Mouse (Mus musculus) forebrain, postnatal 0 days (tissue): ENCODE measurements at regions not wholly inside any gene's neighbourhood (a gene's known extent, or its start where the extent isn't known, plus 50 kb on each side); places are given as distances from the start of the nearest gene placed in this dataset.
A peak's percentile ranks its signal among the peaks of the same experiment; 100 is the strongest.

Experiments used
- ATAC-seq: fragments of 200-750 bp; cut with Nextera tagmentation; 2 replicates; pipeline ENCODE4 v1.8.0; 2017; ENCODE audit warnings: mild to moderate bottlenecking, moderate library complexity
- DNase-seq: peaks from one replicate; pipeline ENCODE4 v3.0.0-alpha.2; 2015
- H3K27ac ChIP-seq: fragments of 300-500 bp; sonication (generic); 2 replicates; pipeline ENCODE4 v1.5.1; 2014; ENCODE audit warnings: low read depth, mild to moderate bottlenecking, antibody characterized with exemption, low read length, moderate library complexity, mixed read lengths
- H3K27me3 ChIP-seq: fragments of 300-500 bp; sonication (generic); 2 replicates; pipeline ENCODE4 v1.6.1; 2014; ENCODE audit warnings: mild to moderate bottlenecking, low read length, mixed read lengths; ENCODE audit not compliant: insufficient read depth
- H3K36me3 ChIP-seq: fragments of 300-500 bp; sonication (generic); 2 replicates; pipeline ENCODE4 v1.6.1; 2014; ENCODE audit warnings: mild to moderate bottlenecking, moderate library complexity; ENCODE audit not compliant: insufficient read depth
- H3K4me1 ChIP-seq: fragments of 300-500 bp; sonication (generic); 2 replicates; pipeline ENCODE4 v1.6.1; 2014; ENCODE audit warnings: antibody characterized with exemption; ENCODE audit not compliant: insufficient read depth
- H3K4me2 ChIP-seq: fragments of 300-500 bp; sonication (generic); 2 replicates; pipeline ENCODE4 v1.6.1; 2014; ENCODE audit warnings: low read depth, mild to moderate bottlenecking, moderate library complexity
- H3K4me3 ChIP-seq: fragments of 300-500 bp; sonication (generic); 2 replicates; pipeline ENCODE4 v1.5.1; 2014; ENCODE audit warnings: low read depth, low read length, mixed read lengths
- H3K9ac ChIP-seq: fragments of 300-500 bp; sonication (generic); 2 replicates; pipeline ENCODE4 v1.6.1; 2014; ENCODE audit warnings: mild to moderate bottlenecking
- H3K9me3 ChIP-seq: fragments of 300-500 bp; sonication (generic); 2 replicates; pipeline ENCODE4 v1.6.1; 2016; ENCODE audit warnings: low read length
- CTCF ChIP-seq: sonication (generic); IDR thresholded peaks from 2 replicates; pipeline ENCODE4 v1.5.1; 2016; ENCODE audit warnings: antibody characterized with exemption, control low read depth, low read depth
- WGBS: fragments of 180-500 bp; shearing (Covaris S2); extraction: QIAGEN DNeasy Blood & Tissue Kit; methylation state at CpG from one replicate; pipeline ENCODE4 v1.1.7; 2014; 5-methylcytosine and 5-hydroxymethylcytosine counted together

- no peak overlapping the region for H3K4me2 ChIP-seq
- no peak overlapping the region for H3K9ac ChIP-seq
- no peaks in the 10 kb centered on the region for H3K27me3 ChIP-seq
- no peak overlapping the region for H3K27ac ChIP-seq
- no peaks in the 10 kb centered on the region for H3K36me3 ChIP-seq
- no peak overlapping the region for H3K4me3 ChIP-seq
- ATAC-seq, result peak; percentile 48; the same call in 1 of the 2 replicates
- no peak for TF ChIP-seq CTCF
- no peak for DNase-seq
- no peaks in the 10 kb centered on the region for H3K4me1 ChIP-seq
- WGBS, result 42% methylated on average over 1 of the region's 1 CpGs
- H3K9me3 ChIP-seq, result no peaks in the 10 kb centered on the region
These were observed 721.8 kb upstream of the Klhl29 start for GRCm38 (mm10) chr12:6097295-6097694.

DNA sequence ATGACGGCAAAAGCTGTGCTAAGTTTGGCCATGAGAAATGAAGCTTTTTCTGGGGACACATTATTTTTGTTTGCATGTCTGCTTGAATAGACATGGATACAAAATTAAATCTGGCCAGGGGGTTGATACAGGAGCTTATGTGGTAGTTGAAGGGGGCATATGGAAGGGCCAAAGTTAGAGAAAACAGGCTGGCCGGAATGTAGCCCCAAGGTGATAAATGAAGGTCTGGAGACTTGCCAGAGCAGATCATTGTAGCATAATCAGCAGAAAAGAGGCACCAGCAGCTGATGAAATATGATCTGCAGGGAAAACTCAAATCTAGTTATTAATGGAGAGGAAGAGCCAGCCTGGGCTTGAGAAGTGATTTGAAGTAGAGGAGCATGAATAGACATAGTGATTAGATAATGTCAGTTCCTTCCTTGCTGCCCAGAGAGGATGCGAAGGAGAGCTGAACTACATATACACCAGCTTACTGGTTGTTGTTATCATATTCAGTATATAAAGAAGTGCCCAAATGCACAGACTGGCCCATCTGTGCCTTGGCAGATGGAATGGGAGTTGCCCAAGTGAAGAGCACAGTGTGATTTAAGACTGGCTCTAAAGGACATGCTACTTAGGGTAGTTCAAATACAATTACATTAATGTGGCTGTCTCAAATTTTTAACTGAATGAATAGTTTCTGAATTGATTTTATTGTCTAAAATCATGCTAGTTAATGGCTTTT lies 712.3 kb upstream of the Klhl29 start:
- no peak for TF ChIP-seq CTCF
- no peaks in the 10 kb centered on the region for H3K36me3 ChIP-seq
- no peak overlapping the region for H3K4me3 ChIP-seq
- DNase-seq (peak; percentile 64), ATAC-seq (peak; percentile 69; the same call in 1 of the 2 replicates)
- H3K27me3 ChIP-seq, result no peaks in the 10 kb centered on the region
- WGBS, result 47% methylated on average over 3 of the region's 3 CpGs
- H3K9me3 ChIP-seq, result no peaks in the 10 kb centered on the region
- H3K9ac ChIP-seq, result no peak overlapping the region
- H3K4me2 ChIP-seq, result no peak overlapping the region
- no peak overlapping the region; the same call in 1 of the 2 replicates for H3K27ac ChIP-seq
- no peaks in the 10 kb centered on the region for H3K4me1 ChIP-seq

- Histone ChIP-seq H3K9me3 (no peaks in the 10 kb centered on the region), H3K9ac (no peak overlapping the region), H3K4me2 (no peak overlapping the region), H3K27ac (no peak overlapping the region), H3K4me1 (no peaks in the 10 kb centered on the region), H3K27me3 (no peaks in the 10 kb centered on the region), H3K36me3 (no peaks in the 10 kb centered on the region), H3K4me3 (no peak overlapping the region)
- TF ChIP-seq CTCF, result no peak
- WGBS, result 63% methylated on average over 2 of the region's 2 CpGs
- DNase-seq, result no peak
- ATAC-seq, result no peak
These were observed 711.6 kb upstream of the Klhl29 start for GRCm38 (mm10) chr12:6087071-6087470.

GRCm38 (mm10) chr12:6046866-6047689 lies 671.6 kb upstream of the Klhl29 start:
- Histone ChIP-seq H3K4me3 (no peak overlapping the region), H3K36me3 (no peaks in the 10 kb centered on the region), H3K27me3 (no peaks in the 10 kb centered on the region), H3K9me3 (no peaks in the 10 kb centered on the region), H3K4me2 (no peak overlapping the region), H3K4me1 (0 out of 2 replicates have a peak, but pooled peaks cover 4% of the 10 kb centered on the region), H3K9ac (no peak overlapping the region), H3K27ac (0 out of 2 replicates have a peak overlapping the region, but pooled peaks have one; percentile 37)
- DNase-seq (peak; percentile 77), ATAC-seq (peak; percentile 77)
- WGBS, result 25% methylated on average over 9 of the region's 9 CpGs
- TF ChIP-seq CTCF, result no peak

DNA sequence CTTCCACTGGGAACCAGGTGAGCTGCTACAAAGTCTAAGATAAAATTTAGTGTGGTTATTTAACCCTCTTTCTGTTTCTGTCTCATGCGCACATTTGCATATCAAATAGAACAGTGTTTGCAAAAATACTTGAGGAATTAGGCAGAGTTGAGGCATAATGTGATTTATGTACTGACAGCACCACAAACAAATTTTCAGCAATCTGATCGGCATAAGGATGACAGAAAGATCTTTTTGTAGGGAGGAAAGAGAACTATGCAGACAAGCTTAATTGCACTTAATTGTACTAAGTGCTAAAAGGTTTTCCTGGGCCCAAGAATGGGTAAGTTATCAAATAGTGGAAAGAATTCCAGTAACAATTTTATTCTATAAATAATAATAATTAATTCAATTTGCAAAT lies 670.6 kb upstream of the Klhl29 start:
- peak; percentile 54; the same call in 1 of the 2 replicates for ATAC-seq
- peak; percentile 19 for DNase-seq
- no peak overlapping the region for H3K9ac ChIP-seq
- no peak overlapping the region for H3K4me3 ChIP-seq
- no peak for TF ChIP-seq CTCF
- H3K27ac ChIP-seq, result no peak overlapping the region
- 0 out of 2 replicates have a peak, but pooled peaks cover 4% of the 10 kb centered on the region for H3K4me1 ChIP-seq
- H3K36me3 ChIP-seq, result no peaks in the 10 kb centered on the region
- H3K9me3 ChIP-seq, result no peaks in the 10 kb centered on the region
- H3K4me2 ChIP-seq, result no peak overlapping the region
- WGBS, result 46% methylated on average over 2 of the region's 2 CpGs
- H3K27me3 ChIP-seq, result no peaks in the 10 kb centered on the region

DNA sequence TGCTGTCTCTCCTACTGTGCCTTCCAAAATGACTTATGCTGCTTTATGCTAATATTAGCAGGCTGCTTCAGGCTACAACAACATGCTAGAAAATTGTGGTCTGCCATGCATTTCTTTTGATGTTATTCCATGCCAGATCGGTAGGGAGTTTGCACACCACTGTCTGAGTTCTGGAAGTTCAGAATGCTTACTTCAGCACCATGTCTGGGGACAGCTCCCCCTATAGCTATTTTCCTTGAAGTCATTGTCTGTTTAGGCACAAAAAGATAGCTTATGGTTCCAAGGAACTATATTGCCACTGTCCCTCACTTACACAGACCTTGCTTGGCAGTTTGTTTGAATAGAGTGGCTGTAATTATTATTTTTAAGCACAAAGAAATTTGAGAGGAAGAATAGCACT lies 666.8 kb upstream of the Klhl29 start:
- WGBS, result 11% methylated on average over 1 of the region's 1 CpGs
- DNase-seq, result peak; percentile 13
- Histone ChIP-seq H3K4me2 (no peak overlapping the region), H3K9me3 (no peaks in the 10 kb centered on the region), H3K27ac (no peak overlapping the region), H3K9ac (no peak overlapping the region), H3K36me3 (no peaks in the 10 kb centered on the region), H3K4me1 (0 out of 2 replicates have a peak, but pooled peaks cover 4% of the 10 kb centered on the region), H3K27me3 (no peaks in the 10 kb centered on the region), H3K4me3 (no peak overlapping the region)
- no peak for ATAC-seq
- peak; percentile 31; the same call in 1 of the 2 replicates for TF ChIP-seq CTCF

DNA sequence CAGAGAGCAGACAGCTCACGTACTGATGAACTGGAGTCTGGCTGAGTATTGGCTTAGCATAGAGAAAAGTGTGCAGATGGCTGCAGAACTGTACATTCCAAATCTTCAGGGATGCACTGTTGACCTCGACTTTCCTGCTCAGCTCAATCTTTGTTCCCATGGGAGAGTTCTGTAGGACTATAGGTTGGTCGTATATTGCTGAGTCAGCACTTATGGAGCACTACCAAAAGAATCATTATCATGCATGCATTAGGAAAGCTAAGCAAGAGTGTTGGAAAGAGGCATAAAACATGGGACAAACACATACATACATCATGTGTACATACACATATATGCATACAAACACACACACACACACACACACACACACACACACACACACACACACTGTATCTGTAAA lies 648.6 kb upstream of the Klhl29 start:
- ATAC-seq, result no peak

More for the DNA sequence above, 648.6 kb upstream of the Klhl29 start:
- no peaks in the 10 kb centered on the region for H3K27me3 ChIP-seq
- WGBS, result 88% methylated on average over 3 of the region's 3 CpGs
- H3K9ac ChIP-seq, result no peak overlapping the region
- no peak overlapping the region for H3K27ac ChIP-seq
- no peak for DNase-seq
- no peaks in the 10 kb centered on the region for H3K36me3 ChIP-seq
- no peaks in the 10 kb centered on the region for H3K4me1 ChIP-seq
- no peak overlapping the region for H3K4me2 ChIP-seq
- TF ChIP-seq CTCF, result no peak
- no peaks in the 10 kb centered on the region for H3K9me3 ChIP-seq
- no peak overlapping the region for H3K4me3 ChIP-seq
